Mouse (Mus musculus) heart, embryonic 10.5 days (tissue): ENCODE measurements around the gene Trim17. TPM values are rescaled to one million over a fixed set of nuclear protein-coding genes. Genes with fewer than 3 reads are reported as not detected.

Experiments
- DNase-seq: peaks from one replicate; pipeline ENCODE4 v3.0.0-alpha.2; 2017; ENCODE audit warnings: low spot score
- H3K27ac ChIP-seq: fragments of 300-500 bp; sonication (generic); 2 replicates; pipeline ENCODE4 v1.5.1; 2016; ENCODE audit warnings: mild to moderate bottlenecking
- H3K27me3 ChIP-seq: fragments of 300-500 bp; sonication (generic); 2 replicates; pipeline ENCODE4 v1.6.1; 2016; ENCODE audit warnings: mild to moderate bottlenecking; ENCODE audit not compliant: poor library complexity, insufficient read depth, severe bottlenecking
- H3K36me3 ChIP-seq: fragments of 300-500 bp; sonication (generic); 2 replicates; pipeline ENCODE4 v1.6.1; 2016; ENCODE audit warnings: mild to moderate bottlenecking, moderate library complexity
- H3K4me1 ChIP-seq: fragments of 300-500 bp; sonication (generic); 2 replicates; pipeline ENCODE4 v1.6.1; 2016; ENCODE audit warnings: mild to moderate bottlenecking
- H3K4me3 ChIP-seq: fragments of 300-500 bp; sonication (generic); 2 replicates; pipeline ENCODE4 v1.5.1; 2016; ENCODE audit warnings: mild to moderate bottlenecking, moderate library complexity
- H3K9me3 ChIP-seq: fragments of 300-500 bp; sonication (generic); 2 replicates; pipeline ENCODE4 v1.6.1; 2016; ENCODE audit warnings: mild to moderate bottlenecking, moderate library complexity
- WGBS: fragments of 180-500 bp; shearing (Covaris S2); methylation state at CpG from one replicate; pipeline ENCODE4 v1.1.7; 2016; 5-methylcytosine and 5-hydroxymethylcytosine counted together
- polyA plus RNA-seq: library from polyadenylated mRNA; unstranded; fragments of >200 nt; fragmentation: Nextera tagmentation; extraction: Ambion mirVana; gene quantifications from 2 replicates; pipeline ENCODE4 v1.2.1, GENCODE M21; 2016

Trim17 gene
- polyA plus RNA-seq, 1 experiment from 2014 or later = 0.75 TPM

DNA sequence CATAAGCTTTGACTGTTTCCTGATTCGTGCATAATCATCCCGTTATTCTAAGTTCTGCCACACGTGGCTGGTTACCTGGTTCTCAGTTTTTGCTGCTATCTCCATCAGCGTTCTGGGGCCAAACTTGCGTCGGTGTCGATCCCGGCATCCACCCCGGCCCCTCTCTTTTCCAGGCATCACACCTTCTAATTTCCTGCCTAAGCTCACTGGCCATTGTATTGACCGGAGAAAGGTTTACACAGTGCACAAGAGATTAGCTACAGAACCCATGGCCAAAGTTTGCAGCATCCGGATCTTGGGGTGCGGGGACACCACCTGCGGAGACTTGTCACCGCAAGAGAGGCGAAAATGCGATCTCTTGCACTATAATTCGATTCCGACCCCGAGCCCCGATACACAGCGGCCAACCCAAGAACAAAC is 23.1 kb downstream of the Trim17 start:
- peak overlapping the region; percentile 82 for H3K4me3 ChIP-seq
- no peak for DNase-seq
- peaks cover 61% of the 10 kb centered on the region for H3K4me1 ChIP-seq
- under 1% methylated on average over 21 of the region's 21 CpGs for WGBS
- no peaks in the 10 kb centered on the region for H3K9me3 ChIP-seq
- peak overlapping the region; percentile 93 for H3K27ac ChIP-seq
- peaks cover 28% of the 10 kb centered on the region for H3K36me3 ChIP-seq
- no peaks in the 10 kb centered on the region for H3K27me3 ChIP-seq

DNA sequence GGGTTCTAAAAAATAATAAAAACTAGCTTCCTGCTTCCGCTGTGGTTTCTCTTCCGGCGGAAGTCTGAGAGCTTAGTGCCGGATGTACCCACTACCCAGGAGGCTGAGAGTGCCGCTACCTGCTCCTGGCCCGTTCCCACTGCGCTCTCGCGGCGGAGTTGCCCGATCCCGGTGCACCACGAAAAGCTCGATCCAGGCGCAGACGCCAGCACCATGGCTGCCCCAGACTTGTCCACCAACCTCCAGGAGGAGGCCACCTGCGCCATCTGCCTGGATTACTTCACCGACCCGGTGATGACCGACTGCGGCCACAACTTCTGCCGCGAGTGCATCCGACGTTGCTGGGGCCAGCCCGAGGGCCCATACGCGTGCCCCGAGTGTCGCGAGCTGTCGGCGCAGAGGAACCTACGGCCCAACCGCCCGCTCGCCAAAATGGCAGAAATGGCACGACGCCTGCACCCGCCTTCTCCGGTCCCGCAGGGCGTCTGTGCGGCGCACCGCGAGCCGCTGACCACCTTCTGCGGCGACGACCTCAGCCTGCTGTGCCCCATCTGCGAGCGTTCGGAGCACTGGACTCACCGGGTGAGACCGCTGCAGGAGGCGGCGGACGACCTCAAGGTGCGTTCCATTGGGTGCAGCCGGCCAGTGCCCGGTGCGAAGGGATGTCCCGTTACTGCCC is 23.7 kb downstream of the Trim17 start, which contains the start of gene Trim11:
Gene Trim11, plus strand, starts transcription at position 67 of the 679 bp plus-strand sequence.
- peak within 1 kb of the TSS; percentile 82 for H3K4me3 ChIP-seq
- no peaks in the 10 kb centered on the region for H3K9me3 ChIP-seq
- DNase-seq = peak; percentile 91
- under 1% methylated on average over 64 of the region's 64 CpGs for WGBS
- H3K36me3 ChIP-seq = peaks cover 31% of the 10 kb centered on the region
- peak within 1 kb of the TSS; percentile 93 for H3K27ac ChIP-seq
- peaks cover 67% of the 10 kb centered on the region for H3K4me1 ChIP-seq
- H3K27me3 ChIP-seq = no peaks in the 10 kb centered on the region

DNA sequence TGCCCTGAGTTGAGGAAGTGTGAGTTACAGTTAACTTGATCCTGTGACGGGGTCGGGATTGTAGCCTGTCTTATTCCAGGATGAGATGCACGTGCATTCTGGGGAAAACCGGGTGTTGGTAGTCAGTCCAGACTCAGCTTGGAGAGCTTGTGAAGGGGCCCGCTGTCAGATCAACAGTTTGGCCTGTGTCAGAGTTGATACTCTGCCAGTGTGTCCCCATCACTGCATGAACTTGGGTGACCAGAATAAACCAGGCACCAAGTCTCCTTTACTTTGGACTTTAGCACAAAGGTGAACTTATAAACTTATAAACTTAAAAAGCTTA is 24.2 kb downstream of the Trim17 start:
- peaks cover 36% of the 10 kb centered on the region for H3K36me3 ChIP-seq
- WGBS = 3% methylated on average over 5 of the region's 5 CpGs
- no peak for DNase-seq
- no peaks in the 10 kb centered on the region for H3K27me3 ChIP-seq
- peak overlapping the region; percentile 82 for H3K4me3 ChIP-seq
- peak overlapping the region; percentile 93 for H3K27ac ChIP-seq
- H3K9me3 ChIP-seq = no peaks in the 10 kb centered on the region
- H3K4me1 ChIP-seq = peaks cover 72% of the 10 kb centered on the region

DNA sequence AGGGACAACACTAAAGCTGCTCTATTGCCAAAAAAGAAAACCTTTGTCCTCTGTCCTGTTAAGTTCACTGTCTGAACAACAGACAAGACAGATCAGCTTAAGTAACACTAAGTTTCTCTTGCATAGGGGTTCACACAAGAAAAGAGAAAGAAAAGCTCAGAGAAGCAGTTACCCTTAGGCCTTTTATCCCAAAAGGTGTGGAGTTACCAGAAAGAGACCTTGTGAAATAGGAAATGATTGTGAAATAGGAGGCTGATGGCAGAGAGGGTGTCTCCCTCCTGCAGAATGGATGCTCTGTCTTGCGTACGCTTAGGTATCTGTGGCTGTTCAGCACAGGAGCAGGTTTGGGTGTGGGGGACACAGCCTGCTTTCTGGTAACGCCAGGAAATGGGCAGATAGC is 24.7 kb downstream of the Trim17 start:
- no peak for DNase-seq
- 56% methylated on average over 3 of the region's 3 CpGs for WGBS
- Histone ChIP-seq H3K4me1 (peaks cover 69% of the 10 kb centered on the region), H3K4me3 (peak overlapping the region; percentile 82), H3K27ac (peak overlapping the region; percentile 93), H3K9me3 (no peaks in the 10 kb centered on the region), H3K27me3 (no peaks in the 10 kb centered on the region), H3K36me3 (peaks cover 38% of the 10 kb centered on the region)

DNA sequence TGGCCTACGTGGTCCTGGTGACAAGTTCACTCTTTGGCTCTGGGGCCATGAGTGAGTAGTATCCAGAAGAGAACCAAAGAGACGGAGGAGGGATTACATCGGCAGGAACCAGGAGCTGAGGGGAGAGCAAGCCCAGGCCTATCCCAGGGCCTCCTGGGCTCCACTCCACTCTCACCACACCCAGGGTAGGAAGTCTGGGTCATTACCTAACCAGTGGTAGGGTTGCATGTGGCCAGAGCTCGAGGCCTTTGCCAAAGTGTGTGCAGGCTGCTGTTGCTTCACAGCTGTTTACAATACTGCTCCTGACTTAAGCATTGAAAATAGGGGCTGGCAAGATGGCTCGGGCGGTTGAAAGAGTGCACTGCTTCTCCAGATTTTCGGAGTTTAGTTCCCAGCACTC is 25.2 kb downstream of the Trim17 start:
- H3K9me3 ChIP-seq = no peaks in the 10 kb centered on the region
- no peaks in the 10 kb centered on the region for H3K27me3 ChIP-seq
- 74% methylated on average over 7 of the region's 7 CpGs for WGBS
- no peak for DNase-seq
- peaks cover 69% of the 10 kb centered on the region for H3K4me1 ChIP-seq
- H3K36me3 ChIP-seq = peaks cover 38% of the 10 kb centered on the region
- peak overlapping the region; percentile 93 for H3K27ac ChIP-seq
- H3K4me3 ChIP-seq = peak overlapping the region; percentile 82

DNA sequence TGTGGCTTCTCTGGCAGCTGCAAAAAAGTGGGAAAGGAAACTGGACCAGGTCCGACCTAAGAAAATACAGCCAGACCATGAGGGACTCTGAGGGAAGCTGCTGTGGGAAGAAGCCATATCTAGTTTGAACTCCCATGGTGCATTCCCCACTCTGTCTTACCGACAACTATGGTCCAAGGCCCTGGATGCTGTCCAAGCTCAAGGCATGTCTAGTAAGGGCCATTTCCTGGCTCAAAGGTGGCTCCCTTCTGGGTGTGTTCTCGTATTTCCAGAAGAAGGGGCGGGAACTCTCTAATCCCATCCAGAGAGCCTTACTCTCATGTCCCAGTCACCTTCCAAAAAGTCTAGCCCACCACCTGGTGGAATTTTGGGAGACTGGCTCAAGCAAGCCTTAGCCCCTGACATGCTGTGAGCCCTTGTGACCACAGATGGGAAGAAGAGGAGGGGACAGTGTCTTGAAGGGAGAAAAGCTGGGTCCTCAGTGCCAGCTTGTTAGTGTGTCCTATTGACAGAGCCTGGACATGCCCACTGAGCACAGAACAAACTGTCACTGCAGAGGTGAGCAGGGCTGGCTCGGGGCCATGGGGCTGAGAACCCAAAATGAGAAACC is 26.0 kb downstream of the Trim17 start:
- no peaks in the 10 kb centered on the region for H3K27me3 ChIP-seq
- peak overlapping the region; percentile 33; the same call in 1 of the 2 replicates for H3K27ac ChIP-seq
- DNase-seq = no peak
- WGBS = 61% methylated on average over 5 of the region's 5 CpGs
- H3K9me3 ChIP-seq = no peaks in the 10 kb centered on the region
- H3K36me3 ChIP-seq = peaks cover 45% of the 10 kb centered on the region
- H3K4me1 ChIP-seq = peaks cover 77% of the 10 kb centered on the region
- H3K4me3 ChIP-seq = peak overlapping the region; percentile 82; the same call in 1 of the 2 replicates

DNA sequence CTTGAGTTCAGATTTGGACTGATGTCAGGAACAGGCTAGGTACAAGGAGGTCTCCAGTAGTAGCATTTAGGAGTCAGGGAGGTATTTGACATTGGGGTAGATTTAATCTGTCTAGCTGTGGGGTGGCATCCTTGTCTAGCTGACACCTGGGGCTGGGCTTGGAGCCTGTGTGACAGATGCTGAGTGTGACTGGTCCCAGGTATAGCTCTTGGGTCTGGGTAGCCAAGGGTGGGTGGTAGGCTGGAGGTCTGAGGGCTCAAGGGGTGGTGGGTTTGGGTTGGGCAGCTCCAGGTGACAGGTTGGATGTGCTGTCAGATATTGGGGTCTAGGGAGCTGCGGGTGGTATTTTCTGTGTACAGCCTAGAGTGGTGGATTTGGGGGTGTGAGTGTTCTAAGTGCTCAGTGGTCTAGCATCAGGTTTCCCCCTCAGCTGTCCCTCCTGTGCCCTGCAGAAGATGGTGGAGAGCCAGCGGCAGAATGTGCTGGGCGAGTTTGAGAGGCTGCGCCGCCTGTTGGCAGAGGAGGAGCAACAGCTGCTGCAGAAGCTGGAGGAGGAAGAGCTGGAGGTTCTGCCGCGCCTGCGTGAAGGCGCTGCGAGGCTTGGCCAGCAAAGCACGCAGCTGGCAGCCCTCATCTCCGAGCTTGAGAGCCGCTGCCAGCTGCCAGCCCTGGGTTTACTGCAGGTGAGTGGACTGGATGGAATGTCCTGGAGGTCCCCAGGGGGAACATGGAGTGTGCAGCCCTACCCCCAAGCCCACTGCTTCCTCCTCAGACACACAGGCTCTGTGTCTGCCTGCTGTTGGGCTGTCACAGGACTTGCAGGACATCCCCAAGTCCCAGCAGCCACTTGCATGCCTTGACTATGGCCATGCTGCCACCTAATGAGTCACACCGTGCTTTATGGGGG is 27.3 kb downstream of the Trim17 start:
- DNase-seq = no peak
- H3K4me3 ChIP-seq = peak overlapping the region; percentile 22; the same call in 1 of the 2 replicates
- H3K4me1 ChIP-seq = peaks cover 86% of the 10 kb centered on the region
- H3K9me3 ChIP-seq = no peaks in the 10 kb centered on the region
- WGBS = 54% methylated on average over 14 of the region's 14 CpGs
- peaks cover 57% of the 10 kb centered on the region for H3K36me3 ChIP-seq
- H3K27ac ChIP-seq = peak overlapping the region; percentile 86
- H3K27me3 ChIP-seq = no peaks in the 10 kb centered on the region

DNA sequence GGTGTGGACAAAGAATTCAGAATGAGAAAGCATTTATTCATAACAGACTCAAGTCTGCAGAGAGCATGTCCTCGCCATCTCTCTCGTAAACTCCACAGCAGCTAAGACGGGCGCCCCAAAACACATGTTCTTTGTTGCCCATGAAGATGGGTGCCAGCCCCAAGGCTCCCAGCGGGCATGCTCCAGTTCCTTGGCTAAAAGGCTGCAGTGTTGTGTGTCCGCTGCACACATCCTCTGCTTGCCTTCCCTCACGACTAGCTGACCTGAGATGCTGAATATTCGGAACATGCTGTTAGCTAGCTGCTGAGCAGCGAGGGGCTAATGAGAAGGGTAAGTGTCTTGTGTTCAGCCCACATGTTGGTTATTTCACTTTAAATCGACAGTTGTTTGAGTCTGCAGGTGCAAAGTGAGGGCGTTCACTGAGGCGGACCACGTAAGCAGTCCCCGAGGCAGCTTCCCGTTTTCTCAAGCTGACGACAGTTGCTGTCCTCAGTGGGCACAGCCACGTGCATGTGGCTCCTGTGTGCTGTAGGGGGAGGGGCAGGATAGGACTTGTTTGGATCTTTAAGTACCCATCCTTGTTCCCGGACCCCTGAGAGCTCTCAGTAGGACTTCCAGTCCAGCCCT is 28.1 kb downstream of the Trim17 start:
- H3K27me3 ChIP-seq = no peaks in the 10 kb centered on the region
- no peak for DNase-seq
- H3K36me3 ChIP-seq = peaks cover 64% of the 10 kb centered on the region
- H3K4me3 ChIP-seq = no peak overlapping the region; the same call in 1 of the 2 replicates
- 84% methylated on average over 18 of the region's 18 CpGs for WGBS
- no peaks in the 10 kb centered on the region for H3K9me3 ChIP-seq
- peaks cover 87% of the 10 kb centered on the region for H3K4me1 ChIP-seq
- H3K27ac ChIP-seq = peak overlapping the region; percentile 86

DNA sequence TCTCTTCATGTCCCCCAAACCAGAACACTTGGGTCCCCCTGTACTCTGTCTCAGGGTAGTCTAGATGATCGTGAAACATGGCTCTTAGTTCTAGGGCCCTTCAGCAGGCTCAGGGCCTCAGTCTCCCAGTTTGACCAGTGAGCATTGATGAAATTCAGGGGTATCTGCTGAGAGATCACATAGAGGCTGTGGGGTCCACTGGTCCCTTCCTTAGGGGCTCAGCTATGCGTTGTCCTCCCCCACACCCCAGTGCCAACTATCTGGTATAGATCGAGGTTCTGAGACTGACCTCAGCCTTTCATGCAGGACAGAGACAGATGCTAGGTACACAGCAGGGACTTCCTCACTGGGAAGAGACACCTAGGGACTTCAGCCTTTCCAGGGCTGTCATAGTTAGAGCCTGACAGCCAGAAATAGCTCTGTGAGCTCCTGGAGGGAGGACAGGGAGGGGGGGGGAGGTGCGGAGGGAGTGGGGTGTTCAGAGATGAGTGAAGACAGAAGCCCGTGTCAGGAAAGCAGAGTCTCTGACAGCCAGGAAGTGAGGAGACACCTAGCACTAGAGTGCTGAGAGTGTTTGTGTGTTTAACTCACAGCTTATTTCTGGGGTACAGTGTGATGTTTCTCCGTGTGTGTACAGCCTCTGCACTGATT is 29.3 kb downstream of the Trim17 start:
- Histone ChIP-seq H3K36me3 (peaks cover 76% of the 10 kb centered on the region), H3K4me1 (peaks cover 97% of the 10 kb centered on the region), H3K9me3 (no peaks in the 10 kb centered on the region), H3K27ac (peak overlapping the region; percentile 86), H3K27me3 (no peaks in the 10 kb centered on the region), H3K4me3 (peak overlapping the region; percentile 29)
- DNase-seq = peak; percentile 88
- 54% methylated on average over 6 of the region's 6 CpGs for WGBS

DNA sequence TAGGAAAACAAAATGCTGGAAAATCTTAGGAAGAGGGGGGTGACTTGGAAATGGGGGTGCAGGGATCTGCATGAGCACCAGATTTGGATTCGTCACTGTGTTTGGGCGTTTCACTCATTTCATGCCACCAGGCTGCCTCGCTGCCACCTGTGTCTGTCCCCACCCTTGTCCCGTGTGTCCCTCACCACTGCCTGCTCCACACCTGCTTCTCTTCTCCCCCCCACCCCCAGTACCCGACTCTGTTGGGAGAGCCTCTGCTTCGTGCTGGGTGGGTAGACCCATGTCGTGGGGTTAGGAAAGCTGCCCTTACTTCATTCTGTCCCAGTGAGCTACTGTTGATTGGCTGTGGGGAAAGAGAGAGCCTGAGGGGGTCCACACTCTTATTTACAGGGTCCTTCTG is 30.2 kb downstream of the Trim17 start:
- Histone ChIP-seq H3K36me3 (peaks cover 85% of the 10 kb centered on the region), H3K27ac (peak overlapping the region; percentile 82)

DNA sequence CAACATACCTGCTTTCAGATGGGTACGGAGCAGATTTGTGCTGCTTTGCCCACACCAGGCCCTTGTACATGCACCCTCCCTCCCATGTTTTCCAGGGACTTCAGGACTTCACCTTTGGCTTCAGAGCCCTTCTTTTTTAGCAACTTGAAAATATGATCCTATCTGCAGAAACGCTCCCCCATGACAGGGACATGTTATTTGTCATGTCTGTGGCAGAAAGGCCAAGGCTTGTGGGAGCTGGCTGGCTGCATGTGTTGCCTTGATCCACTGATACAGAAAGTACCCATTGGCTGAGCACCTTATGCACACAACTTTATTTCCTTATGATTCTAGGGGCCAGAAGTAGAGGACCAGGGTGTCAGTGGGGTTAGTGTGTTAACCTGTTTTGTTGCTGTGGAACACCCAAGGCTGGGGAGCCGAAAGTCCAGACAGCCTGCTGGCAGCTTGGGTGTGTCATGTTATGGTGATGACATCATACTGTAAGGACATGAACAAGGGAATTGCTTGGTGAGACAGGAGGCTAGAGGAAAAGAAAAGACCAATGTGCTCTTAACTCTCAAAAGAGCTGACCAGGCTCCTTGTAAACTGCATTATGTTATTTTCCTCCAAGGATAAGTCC is 30.9 kb downstream of the Trim17 start:
- peaks cover 92% of the 10 kb centered on the region for H3K36me3 ChIP-seq
- no peak overlapping the region for H3K4me3 ChIP-seq
- H3K9me3 ChIP-seq = no peaks in the 10 kb centered on the region
- DNase-seq = no peak
- peaks cover 97% of the 10 kb centered on the region for H3K4me1 ChIP-seq
- H3K27ac ChIP-seq = peak overlapping the region; percentile 82
- 71% methylated on average over 3 of the region's 3 CpGs for WGBS
- no peaks in the 10 kb centered on the region for H3K27me3 ChIP-seq

More for the DNA sequence above, 30.2 kb downstream of the Trim17 start:
- no peaks in the 10 kb centered on the region for H3K9me3 ChIP-seq
- no peak for DNase-seq
- no peaks in the 10 kb centered on the region for H3K27me3 ChIP-seq
- H3K4me1 ChIP-seq = peaks cover 97% of the 10 kb centered on the region
- no peak overlapping the region for H3K4me3 ChIP-seq
- WGBS = 81% methylated on average over 7 of the region's 7 CpGs

DNA sequence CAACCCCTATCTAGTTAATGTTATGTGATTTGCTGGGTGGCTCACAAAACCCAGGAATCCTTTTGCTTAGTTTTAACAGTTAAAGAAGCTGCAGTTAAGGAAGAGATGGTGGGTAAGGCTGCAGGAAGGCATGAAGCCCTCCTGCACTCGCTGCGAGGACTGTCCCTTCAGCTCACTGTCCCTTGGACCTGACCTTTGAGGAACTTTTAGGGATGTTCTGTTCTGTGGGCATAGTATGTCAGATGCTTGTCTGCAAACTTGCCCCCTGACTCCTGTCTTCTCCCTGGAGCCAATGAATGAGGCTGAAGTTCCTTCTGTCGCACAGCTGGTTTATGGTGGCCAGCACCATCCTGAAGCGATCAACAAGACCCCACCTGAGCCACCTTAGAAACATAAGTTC is 34.7 kb downstream of the Trim17 start:
- WGBS = 93% methylated on average over 4 of the region's 4 CpGs
- Histone ChIP-seq H3K27me3 (peaks cover 10% of the 10 kb centered on the region), H3K9me3 (no peaks in the 10 kb centered on the region), H3K27ac (peak overlapping the region; percentile 76), H3K36me3 (peaks cover 68% of the 10 kb centered on the region), H3K4me1 (peaks cover 99% of the 10 kb centered on the region), H3K4me3 (no peak overlapping the region)
- DNase-seq = no peak
